Mouse (Mus musculus) urinary bladder, adult 18-20 months (tissue): ENCODE results near the gene Endod1.

Experiments
- DNase-seq, 2 experiments: peaks; one replicate each; pipeline ENCODE4 v3.0.0; 2022; ENCODE audit warnings: low spot score in 2 of 2, mixed read lengths in 2 of 2

The Endod1 gene

GRCm38 (mm10) chr9:14381353-14382055 lies at the start of gene Endod1:
Endod1 (minus strand) TSS chr9:14381507.
- DNase-seq = peak in 1 of 2 experiments; percentile 5

GRCm38 (mm10) chr9:14409153-14409552 lies 27.8 kb upstream of the Endod1 start:
- DNase-seq = no peak

- DNase-seq = no peak
Observed at GRCm38 (mm10) chr9:14408044-14408443, 26.7 kb upstream of the Endod1 start.

- DNase-seq = no peak
Observed at GRCm38 (mm10) chr9:14406056-14406455, 24.7 kb upstream of the Endod1 start.

GRCm38 (mm10) chr9:14402099-14402498 lies 20.8 kb upstream of the Endod1 start:
- DNase-seq = no peak

- no peak for DNase-seq
Observed at GRCm38 (mm10) chr9:14400392-14400791, 19.1 kb upstream of the Endod1 start.

GRCm38 (mm10) chr9:14398946-14399345 lies 17.6 kb upstream of the Endod1 start:
- DNase-seq = no peak

GRCm38 (mm10) chr9:14398084-14398483 lies 16.8 kb upstream of the Endod1 start:
- no peak for DNase-seq

- no peak for DNase-seq
Observed at GRCm38 (mm10) chr9:14397449-14397819, 16.1 kb upstream of the Endod1 start.

GRCm38 (mm10) chr9:14396819-14397448 lies 15.6 kb upstream of the Endod1 start:
- DNase-seq = no peak

- no peak for DNase-seq
Observed at GRCm38 (mm10) chr9:14396096-14396495, 14.8 kb upstream of the Endod1 start.

GRCm38 (mm10) chr9:14394956-14395561 lies 13.8 kb upstream of the Endod1 start:
- no peak for DNase-seq

- DNase-seq = no peak
Observed at GRCm38 (mm10) chr9:14391841-14392318, 10.6 kb upstream of the Endod1 start.

GRCm38 (mm10) chr9:14391286-14391685 lies 10.0 kb upstream of the Endod1 start:
- no peak for DNase-seq

GRCm38 (mm10) chr9:14390278-14390677 lies 9.0 kb upstream of the Endod1 start:
- no peak for DNase-seq

GRCm38 (mm10) chr9:14389050-14389621 lies 7.8 kb upstream of the Endod1 start:
- DNase-seq = no peak

GRCm38 (mm10) chr9:14388001-14388400 lies 6.7 kb upstream of the Endod1 start:
- no peak for DNase-seq

- no peak for DNase-seq
Observed at GRCm38 (mm10) chr9:14386831-14387230, 5.5 kb upstream of the Endod1 start.

- DNase-seq = no peak
Observed at GRCm38 (mm10) chr9:14385665-14386064, 4.4 kb upstream of the Endod1 start.

- no peak for DNase-seq
Observed at GRCm38 (mm10) chr9:14383186-14383920, 2.0 kb upstream of the Endod1 start.

- no peak for DNase-seq
Observed at GRCm38 (mm10) chr9:14382256-14382791, 1.0 kb upstream of the Endod1 start.
